ENCODE assay signal across 8 mouse cellular contexts in the genomic region with DNA sequence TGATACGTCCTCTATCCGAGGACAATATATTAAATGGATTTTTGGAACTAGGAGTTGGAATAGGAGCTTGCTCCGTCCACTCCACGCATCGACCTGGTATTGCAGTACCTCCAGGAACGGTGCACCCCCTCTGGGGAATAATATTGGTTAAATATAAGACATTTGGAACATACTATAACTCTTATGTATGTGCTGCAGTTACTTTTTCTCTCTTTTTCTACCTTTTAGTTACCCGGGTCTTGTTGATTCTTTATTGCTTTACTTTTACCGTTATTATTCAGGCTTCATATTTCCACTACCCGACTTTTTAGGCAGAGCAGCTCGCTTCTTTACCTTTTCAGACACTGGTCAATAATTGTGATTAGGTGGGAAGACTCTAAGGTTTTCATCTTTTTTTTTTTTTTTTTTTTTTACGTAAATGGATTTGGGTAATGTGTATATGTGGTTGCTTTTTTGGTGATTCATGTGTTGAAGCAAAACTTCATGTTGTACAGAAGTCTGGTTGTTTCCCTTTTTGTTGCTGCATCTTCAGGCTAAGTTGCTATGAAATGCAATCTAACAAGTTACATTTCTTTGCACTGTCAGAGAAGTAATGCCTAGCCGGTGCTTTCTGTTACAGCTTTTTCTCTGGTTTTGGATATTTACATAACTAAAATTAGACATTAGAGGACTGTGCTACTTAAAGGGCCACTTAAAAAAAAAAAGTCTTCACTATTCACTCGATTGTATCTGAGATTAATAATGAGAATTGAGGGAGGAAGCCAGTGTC. TPM values are rescaled to one million over a fixed set of nuclear protein-coding genes. Genes with fewer than 3 reads are reported as not detected.
DNase-seq lines count a peak whose midpoint lies in the region; ATAC-seq and TF ChIP-seq lines count a peak whose summit lies in the region.

No protein-coding gene starts in this region.

- no peak for TF ChIP-seq CTCF in heart, adult 2 months (IDR thresholded peaks at IDR 0.05)

- H3K36me3 ChIP-seq in heart, embryonic 10.5 days, result no peaks in the 10 kb centered on the region
- H3K36me3 ChIP-seq in heart, adult 2 months (ENCODE audit: control insufficient read depth, insufficient read depth, low read length), result no peaks in the 10 kb centered on the region
- no peaks in the 10 kb centered on the region for H3K36me3 ChIP-seq in hindbrain, embryonic 10.5 days
- no peaks in the 10 kb centered on the region for H3K36me3 ChIP-seq in myocyte (ENCODE audit: control insufficient read depth, insufficient read depth)

- intact Hi-C loops in heart, adult 2 months (cut with DNase I), result loop anchor here (5.0 kb wide), 1 partner anchor 70 kb away; a partner anchor contains a TSS
- intact Hi-C loops in left cerebral cortex, postnatal 14 days (cut with DNase I), result no loop called here

- H3K9me3 ChIP-seq in heart, embryonic 10.5 days, result no peaks in the 10 kb centered on the region
- H3K9me3 ChIP-seq in hindbrain, embryonic 10.5 days, result no peaks in the 10 kb centered on the region

- H3K27me3 ChIP-seq in heart, embryonic 10.5 days (ENCODE audit: insufficient read depth, poor library complexity, severe bottlenecking), result peaks cover 24% of the 10 kb centered on the region
- H3K27me3 ChIP-seq in heart, adult 2 months (ENCODE audit: control insufficient read depth, insufficient read depth, low read length), result no peaks in the 10 kb centered on the region
- H3K27me3 ChIP-seq in hindbrain, embryonic 10.5 days (ENCODE audit: insufficient read depth, poor library complexity, severe bottlenecking), result peaks cover 20% of the 10 kb centered on the region
- H3K27me3 ChIP-seq in myocyte (ENCODE audit: control insufficient read depth, insufficient read depth, insufficient read length), result no peaks in the 10 kb centered on the region

- no peak for DNase-seq in heart, embryonic 10.5 days (ENCODE audit: low spot score)
- DNase-seq in heart, adult 2 months, result no peak
- DNase-seq in hindbrain, embryonic 10.5 days (ENCODE audit: low spot score), result no peak
- peak; percentile 53 to 80 for DNase-seq in left cerebral cortex, postnatal 14 days (ENCODE audit: low spot score in 2 of 2)

- peaks cover 6% of the 10 kb centered on the region for H3K4me1 ChIP-seq in heart, embryonic 10.5 days
- H3K4me1 ChIP-seq in heart, adult 2 months (ENCODE audit: control insufficient read depth, insufficient read depth, low read length), result no peaks in the 10 kb centered on the region
- H3K4me1 ChIP-seq in hindbrain, embryonic 10.5 days (replicated peaks), result peaks cover 24% of the 10 kb centered on the region

- WGBS in heart, embryonic 10.5 days, result 7% methylated on average over 13 of the region's 13 CpGs
- 8% methylated on average over 13 of the region's 13 CpGs for WGBS in heart, adult 2 months
- 10% methylated on average over 13 of the region's 13 CpGs for WGBS in hindbrain, embryonic 10.5 days

- no peaks in the 10 kb centered on the region for H3K79me2 ChIP-seq in heart, adult 2 months (replicated peaks; ENCODE audit: control insufficient read depth, insufficient read depth, low read length)
- H3K79me2 ChIP-seq in myocyte (ENCODE audit: control insufficient read depth, insufficient read depth), result no peaks in the 10 kb centered on the region

- no peak overlapping the region for H3ac ChIP-seq in myocyte (ENCODE audit: control insufficient read depth, insufficient read length)

- H3K4me2 ChIP-seq in myocyte (ENCODE audit: low read depth), result peak overlapping the region; percentile 70

- TF ChIP-seq POLR2A in heart, adult 2 months (IDR thresholded peaks at IDR 0.05; ENCODE audit: insufficient read depth, low read depth, low read length), result no peak
- TF ChIP-seq POLR2A in myocyte (IDR thresholded peaks at IDR 0.05; ENCODE audit: insufficient read length, low read depth), result no peak

- no peak overlapping the region for H3K9ac ChIP-seq in heart, adult 2 months (ENCODE audit: low read depth, low read length)

- ATAC-seq in CD4-positive, CD25-positive, alpha-beta regulatory T cell, adult 4 months, result peak; percentile 16
- ATAC-seq in common myeloid progenitor, adult 5-6 weeks (replicated peaks; ENCODE audit: low read depth, poor library complexity, severe bottlenecking), result peak; percentile 36
- no peak for ATAC-seq in erythroid progenitor cell, adult 5-6 weeks (replicated peaks; ENCODE audit: low FRiP score, poor library complexity, severe bottlenecking)

- H3K27ac ChIP-seq in heart, embryonic 10.5 days, result no peak overlapping the region
- no peak overlapping the region; the same call in 1 of the 2 replicates for H3K27ac ChIP-seq in heart, adult 2 months
- no peak overlapping the region for H3K27ac ChIP-seq in hindbrain, embryonic 10.5 days

- H3K4me3 ChIP-seq in heart, embryonic 10.5 days, result 0 out of 2 replicates have a peak overlapping the region, but pooled peaks have one; percentile 18
- no peak overlapping the region for H3K4me3 ChIP-seq in heart, adult 2 months
- H3K4me3 ChIP-seq in hindbrain, embryonic 10.5 days, result peak overlapping the region; percentile 28
- H3K4me3 ChIP-seq in myocyte, result peak overlapping the region; percentile 31

- TF ChIP-seq EP300 in heart, adult 2 months (IDR thresholded peaks at IDR 0.05; ENCODE audit: insufficient read depth, low read depth, low read length), result no peak

TF ChIP-seq in myocyte, 11 proteins besides CTCF, POLR2A, EP300 and RAD21:
- TF ChIP-seq E2F4 (IDR thresholded peaks at IDR 0.05; ENCODE audit: insufficient read depth) (no peak), TCF12 (IDR thresholded peaks at IDR 0.05; ENCODE audit: insufficient read depth, poor library complexity, severe bottlenecking) (no peak), REST (IDR thresholded peaks at IDR 0.05; ENCODE audit: insufficient read depth, insufficient read length) (no peak), SRF (IDR thresholded peaks at IDR 0.05; ENCODE audit: control insufficient read depth, insufficient read length, low read depth) (no peak), MYOG (IDR thresholded peaks at IDR 0.05; ENCODE audit: control insufficient read depth in 1 of 3, insufficient read depth in 1 of 3, insufficient read length in 2 of 3, low read depth in 2 of 3) (no peak), MAX (IDR thresholded peaks at IDR 0.05; ENCODE audit: low read depth) (no peak), CEBPB (IDR thresholded peaks at IDR 0.05; ENCODE audit: insufficient read depth, poor library complexity, severe bottlenecking) (no peak), USF1 (IDR thresholded peaks at IDR 0.05; ENCODE audit: low read depth) (no peak), MYOD1 (IDR thresholded peaks at IDR 0.05; ENCODE audit: control insufficient read depth in 1 of 3, insufficient read length in 2 of 3, low read depth in 2 of 3) (no peak), POLR2AphosphoS2 (IDR thresholded peaks at IDR 0.05; ENCODE audit: insufficient read length, low read depth) (no peak), TCF3 (IDR thresholded peaks at IDR 0.05; ENCODE audit: insufficient read length, low read depth) (no peak)

RNA-seq across cellular contexts. Expression of a gene that starts 25.1 kb away (rescaled TPM):
- polyA plus RNA-seq in heart, embryonic 10.5 days (2016; fragmentation: Nextera tagmentation; extraction: Ambion mirVana), result 4.0 and 4.2 TPM in 2 replicates
- total RNA-seq in heart, adult 2 months (2021), result 10 to 100 TPM; 31.1 to 34.8 TPM
- 14.9 and 18.3 TPM in 2 replicates for polyA plus RNA-seq in heart, adult 2 months (2012; rRNA removed)
- under 1 TPM in 1 of 2 experiments, not detected in 1; 0.13 TPM for polyA plus RNA-seq in CD4-positive, CD25-positive, alpha-beta regulatory T cell, adult 4 months (2017; shearing (Covaris generic))
- total RNA-seq in common myeloid progenitor, adult 5-6 weeks (2017), result 0.05 TPM in 1 of 2 replicates, not detected in the other
- polyA plus RNA-seq in hindbrain, embryonic 10.5 days (2016; fragmentation: Nextera tagmentation; extraction: Ambion mirVana), result 12.3 and 27.2 TPM in 2 replicates
- total RNA-seq in left cerebral cortex, postnatal 14 days (2021), result 1 to 10 TPM; 2.3 to 2.6 TPM
- 2.0 TPM for polyA plus RNA-seq in myocyte (2012; fragmentation: generic; extraction: Trizol)
- total RNA-seq in erythroid progenitor cell, adult 5-6 weeks (2015; ENCODE audit: low replicate concordance), result 1.4 TPM in 1 of 2 replicates, not detected in the other
- total RNA-seq in erythroid progenitor cell, adult 5-6 weeks (2017; ENCODE audit: low replicate concordance), result 0.39 TPM in 1 of 2 replicates, not detected in the other

RNA-seq across cellular contexts. Expression of a gene that starts 46.9 kb away (rescaled TPM):
- polyA plus RNA-seq in heart, embryonic 10.5 days (2016; fragmentation: Nextera tagmentation; extraction: Ambion mirVana), result 20.4 and 28.6 TPM in 2 replicates
- 10 to 100 TPM in 1 of 2 experiments, 1 to 10 TPM in 1; 8.7 to 10.0 TPM for total RNA-seq in heart, adult 2 months (2021)
- polyA plus RNA-seq in heart, adult 2 months (2012; rRNA removed), result 10.9 and 13.5 TPM in 2 replicates
- 1 to 10 TPM; 3.8 to 4.1 TPM for polyA plus RNA-seq in CD4-positive, CD25-positive, alpha-beta regulatory T cell, adult 4 months (2017; shearing (Covaris generic))
- total RNA-seq in common myeloid progenitor, adult 5-6 weeks (2017), result 3.0 and 17.4 TPM in 2 replicates
- 21.2 and 22.8 TPM in 2 replicates for polyA plus RNA-seq in hindbrain, embryonic 10.5 days (2016; fragmentation: Nextera tagmentation; extraction: Ambion mirVana)
- total RNA-seq in left cerebral cortex, postnatal 14 days (2021), result 1 to 10 TPM; 4.8 TPM
- polyA plus RNA-seq in myocyte (2012; fragmentation: generic; extraction: Trizol), result 13.7 TPM
- 1.7 TPM in 1 of 2 replicates, not detected in the other for total RNA-seq in erythroid progenitor cell, adult 5-6 weeks (2015; ENCODE audit: low replicate concordance)
- 1.4 TPM in 1 of 2 replicates, not detected in the other for total RNA-seq in erythroid progenitor cell, adult 5-6 weeks (2017; ENCODE audit: low replicate concordance)

RNA-seq across cellular contexts. Expression of a gene that starts 47.0 kb away (rescaled TPM):
- polyA plus RNA-seq in heart, embryonic 10.5 days (2016; fragmentation: Nextera tagmentation; extraction: Ambion mirVana), result 0.36 and 1.1 TPM in 2 replicates
- under 1 TPM in 1 of 2 experiments, not detected in 1; 0.16 TPM for total RNA-seq in heart, adult 2 months (2021)
- 0.04 and 0.06 TPM in 2 replicates for polyA plus RNA-seq in heart, adult 2 months (2012; rRNA removed)
- polyA plus RNA-seq in CD4-positive, CD25-positive, alpha-beta regulatory T cell, adult 4 months (2017; shearing (Covaris generic)), result under 1 TPM in 1 of 2 experiments, not detected in 1; 0.17 TPM
- not detected in 2 replicates for total RNA-seq in common myeloid progenitor, adult 5-6 weeks (2017)
- 9.3 and 17.4 TPM in 2 replicates for polyA plus RNA-seq in hindbrain, embryonic 10.5 days (2016; fragmentation: Nextera tagmentation; extraction: Ambion mirVana)
- 10 to 100 TPM; 32.4 to 32.6 TPM for total RNA-seq in left cerebral cortex, postnatal 14 days (2021)
- polyA plus RNA-seq in myocyte (2012; fragmentation: generic; extraction: Trizol), result 0.41 TPM
- total RNA-seq in erythroid progenitor cell, adult 5-6 weeks (2015; ENCODE audit: low replicate concordance), result not detected in 2 replicates
- total RNA-seq in erythroid progenitor cell, adult 5-6 weeks (2017; ENCODE audit: low replicate concordance), result not detected in 2 replicates

Comparison
In these comparisons a context has a peak if more than half of its experiments do, and no peak if none do; other contexts are left out.
1. DNase-seq: peak in left cerebral cortex, postnatal 14 days (2 of 2); none in heart, embryonic 10.5 days (single experiment), heart, adult 2 months (0 of 2) and hindbrain, embryonic 10.5 days (single experiment).